Comparison of ENCODE assay signal across 15 mouse cellular contexts in genomic region chr17:7194140-7194840, GRCm38 (mm10). TPM values are rescaled to one million over a fixed set of nuclear protein-coding genes. Genes with fewer than 3 reads are reported as not detected.
DNase-seq lines count a peak whose midpoint lies in the region; ATAC-seq and TF ChIP-seq lines count a peak whose summit lies in the region.
"Had no signal": no experiment of that assay in that cellular context is flagged by ENCODE, and none has a peak within 500 bp of the region (broad histone marks: within the 10 kb centered on the region; RNA-seq: fewer than 3 reads in every experiment).

No protein-coding gene starts in this region.

- no peak for TF ChIP-seq CTCF in lung, adult 2 months (IDR thresholded peaks at IDR 0.05; ENCODE audit: insufficient read depth, low read length)

- 0 out of 2 replicates have a peak overlapping the region, but pooled peaks have one; percentile 3 for H3K27ac ChIP-seq in heart, embryonic 16.5 days (ENCODE audit: low read length)
- H3K27ac ChIP-seq in lung, embryonic 15.5 days: peak overlapping the region; percentile 38; the same call in 1 of the 2 replicates
- H3K27ac ChIP-seq: embryonic facial prominence, embryonic 15.5 days; forebrain, embryonic 10.5 days; hindbrain, embryonic 12.5 days; liver, embryonic 15.5 days; stomach, embryonic 15.5 days had no signal

- peaks cover 26% of the 10 kb centered on the region for H3K4me1 ChIP-seq in heart, embryonic 16.5 days (ENCODE audit: control insufficient read depth, insufficient read depth, low read length)
- H3K4me1 ChIP-seq in lung, adult 2 months (ENCODE audit: control insufficient read depth, insufficient read depth, low read length): peaks cover 10% of the 10 kb centered on the region; the same call in 1 of the 2 replicates
- 0 out of 2 replicates have a peak, but pooled peaks cover 6% of the 10 kb centered on the region for H3K4me1 ChIP-seq in lung, embryonic 15.5 days
- H3K4me1 ChIP-seq: liver, embryonic 15.5 days had no signal

- H3K4me3 ChIP-seq in heart, embryonic 16.5 days (ENCODE audit: low read length): no peak overlapping the region
- no peak overlapping the region for H3K4me3 ChIP-seq in lung, adult 2 months (replicated peaks; ENCODE audit: extremely low read depth, low read depth, low read length)
- no peak overlapping the region for H3K4me3 ChIP-seq in lung, embryonic 15.5 days
- H3K4me3 ChIP-seq: embryonic facial prominence, embryonic 15.5 days; forebrain, embryonic 10.5 days; hindbrain, embryonic 12.5 days; liver, embryonic 15.5 days; stomach, embryonic 15.5 days had no signal

- WGBS in heart, embryonic 16.5 days: 58% methylated on average over 7 of the region's 7 CpGs
- 46% methylated on average over 7 of the region's 7 CpGs for WGBS in lung, adult 2 months
- 58% methylated on average over 7 of the region's 7 CpGs for WGBS in lung, embryonic 15.5 days

- ATAC-seq in heart, embryonic 16.5 days (replicated peaks; ENCODE audit: extremely low read depth, insufficient read depth, low FRiP score): no peak
- ATAC-seq in lung, embryonic 15.5 days (ENCODE audit: borderline replicate concordance, extremely low read depth, low FRiP score, low TSS enrichment): 0 out of 2 replicates have a peak, but pooled peaks have one; percentile 57
- ATAC-seq: midbrain, embryonic 16.5 days had no signal

- intact Hi-C loops in heart, postnatal 14 days (cut with DNase I): no loop called here

- TF ChIP-seq POLR2A in lung, adult 2 months (IDR thresholded peaks at IDR 0.05; ENCODE audit: borderline replicate concordance, extremely low read depth, low read depth, low read length): no peak

- no peaks in the 10 kb centered on the region for H3K27me3 ChIP-seq in heart, embryonic 16.5 days (ENCODE audit: control insufficient read depth, insufficient read depth, low read length)
- no peaks in the 10 kb centered on the region for H3K27me3 ChIP-seq in lung, embryonic 15.5 days
- H3K27me3 ChIP-seq: embryonic facial prominence, embryonic 15.5 days; hindbrain, embryonic 12.5 days; liver, embryonic 15.5 days; stomach, embryonic 15.5 days had no signal

- H3K4me2 ChIP-seq in heart, embryonic 16.5 days (ENCODE audit: low read depth, low read length): no peak overlapping the region
- H3K4me2 ChIP-seq in lung, embryonic 15.5 days: no peak overlapping the region
- H3K4me2 ChIP-seq: embryonic facial prominence, embryonic 15.5 days; hindbrain, embryonic 12.5 days; liver, embryonic 15.5 days; stomach, embryonic 15.5 days had no signal

- no peaks in the 10 kb centered on the region for H3K36me3 ChIP-seq in heart, embryonic 16.5 days (ENCODE audit: control insufficient read depth, insufficient read depth)
- no peaks in the 10 kb centered on the region for H3K36me3 ChIP-seq in lung, embryonic 15.5 days
- H3K36me3 ChIP-seq: embryonic facial prominence, embryonic 15.5 days; forebrain, embryonic 10.5 days; hindbrain, embryonic 12.5 days; liver, embryonic 15.5 days; stomach, embryonic 15.5 days had no signal

- H3K9me3 ChIP-seq in heart, embryonic 16.5 days (replicated peaks; ENCODE audit: control insufficient read depth, low read length): no peaks in the 10 kb centered on the region
- H3K9me3 ChIP-seq in lung, embryonic 15.5 days: no peaks in the 10 kb centered on the region
- H3K9me3 ChIP-seq: embryonic facial prominence, embryonic 15.5 days; forebrain, embryonic 10.5 days; hindbrain, embryonic 12.5 days; liver, embryonic 15.5 days; stomach, embryonic 15.5 days had no signal

- H3K9ac ChIP-seq in heart, embryonic 16.5 days (ENCODE audit: low read length): no peak overlapping the region
- H3K9ac ChIP-seq in lung, embryonic 15.5 days: no peak overlapping the region
- H3K9ac ChIP-seq: embryonic facial prominence, embryonic 15.5 days; hindbrain, embryonic 12.5 days; liver, embryonic 15.5 days; stomach, embryonic 15.5 days had no signal

- DNase-seq in heart, postnatal 14 days: no peak
- DNase-seq in lung, adult 18-20 months: peak; percentile 56 to 71
- no peak for DNase-seq in lung, adult 2 months
- DNase-seq in telencephalon, adult 2 months (ENCODE audit: low read depth, low spot score): peak; percentile 77
- no peak for DNase-seq in gastrocnemius, postnatal 10 days
- DNase-seq: cerebellum, postnatal 10 days; embryo, embryonic 11 days had no signal

RNA-seq across cellular contexts. Expression of gene Rps6ka2, which starts 24.4 kb away (rescaled TPM):
- polyA plus RNA-seq in heart, embryonic 16.5 days (2015; fragmentation: Nextera tagmentation; extraction: Ambion mirVana): 24.2 and 25.5 TPM in 2 replicates
- total RNA-seq in heart, postnatal 14 days (2021): 10 to 100 TPM; 18.3 to 18.5 TPM
- polyA plus RNA-seq in lung, adult 2 months (2012; rRNA removed): 20.1 and 24.7 TPM in 2 replicates
- 11.3 and 12.9 TPM in 2 replicates for polyA plus RNA-seq in lung, embryonic 15.5 days (2015; fragmentation: Nextera tagmentation; extraction: Ambion mirVana)
- 10 to 100 TPM; 42.5 to 45.1 TPM for total RNA-seq in gastrocnemius, postnatal 10 days (2021)

Comparison
In these comparisons a context has a peak if more than half of its experiments do, and no peak if none do; other contexts are left out.
1. DNase-seq: peak in lung, adult 18-20 months (2 of 2) and telencephalon, adult 2 months (single experiment); none in heart, postnatal 14 days (0 of 2), lung, adult 2 months (single experiment) and gastrocnemius, postnatal 10 days (single experiment).